ENCODE assay signal across 8 mouse cellular contexts in the genomic region with DNA sequence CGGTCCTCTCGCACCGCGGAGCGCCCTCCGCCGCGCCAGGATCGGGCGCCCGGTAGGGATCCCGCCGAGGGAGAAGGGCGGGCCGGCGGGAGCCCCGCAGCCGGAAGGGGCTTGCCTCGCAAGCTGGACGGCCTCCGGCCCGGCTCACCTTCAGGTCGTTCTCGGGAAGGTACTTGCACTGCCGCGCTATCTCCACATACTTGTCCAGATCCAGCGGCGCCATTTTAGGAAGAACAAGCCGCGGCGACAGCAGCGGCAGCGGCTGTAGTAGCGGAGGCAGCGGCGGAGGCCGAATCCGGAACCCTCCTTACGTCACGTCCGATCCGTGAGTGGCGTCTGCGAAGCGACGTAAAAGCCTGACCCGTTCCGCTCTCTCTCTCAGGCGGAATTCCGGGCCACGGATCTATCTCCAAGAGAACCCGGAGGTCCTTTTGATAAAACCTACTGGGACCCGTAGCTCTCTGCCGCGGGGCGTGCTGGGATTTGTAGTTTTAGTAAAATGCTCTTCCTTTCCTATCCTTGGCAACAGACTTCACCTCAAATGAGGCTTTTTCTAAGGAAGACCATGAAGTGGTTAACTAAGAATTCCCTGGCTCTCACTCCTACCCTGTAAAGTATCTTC. TPM values are rescaled to one million over a fixed set of nuclear protein-coding genes. Genes with fewer than 3 reads are reported as not detected.
DNase-seq lines count a peak whose midpoint lies in the region; ATAC-seq lines count a peak whose summit lies in the region.

A gene (minus strand): TSS at position 433 of the 622 bp plus-strand sequence.

- H3K4me2 ChIP-seq in heart, embryonic 13.5 days = peak within 1 kb of the TSS; percentile 86
- peak within 1 kb of the TSS; percentile 72 for H3K4me2 ChIP-seq in liver, embryonic 12.5 days
- peak within 1 kb of the TSS; percentile 53 for H3K4me2 ChIP-seq in stomach, embryonic 15.5 days

- H3K9ac ChIP-seq in heart, embryonic 13.5 days = peak within 1 kb of the TSS; percentile 94
- H3K9ac ChIP-seq in liver, embryonic 12.5 days = peak within 1 kb of the TSS; percentile 87
- peak within 1 kb of the TSS; percentile 93 for H3K9ac ChIP-seq in stomach, embryonic 15.5 days

- no peaks in the 10 kb centered on the region for H3K27me3 ChIP-seq in heart, embryonic 13.5 days (replicated peaks)
- no peaks in the 10 kb centered on the region for H3K27me3 ChIP-seq in liver, embryonic 12.5 days (replicated peaks)
- H3K27me3 ChIP-seq in stomach, embryonic 15.5 days (replicated peaks) = no peaks in the 10 kb centered on the region

- DNase-seq in CD4-positive, CD25-positive, alpha-beta regulatory T cell, adult 2 months (ENCODE audit: low read depth, low spot score) = peak; percentile 97
- DNase-seq in fat pad, adult 2 months (ENCODE audit: extremely low read depth, low read depth, low spot score) = peak; percentile 89
- DNase-seq in kidney, postnatal 10 days = peak; percentile 96
- peak; percentile 84 to 90 for DNase-seq in natural killer cell, adult 2 months (ENCODE audit: low spot score in 2 of 2)

- H3K4me1 ChIP-seq in brown adipose tissue, adult 24 weeks (ENCODE audit: control insufficient read depth, insufficient read depth, insufficient read length, low read length) = peaks cover 4% of the 10 kb centered on the region
- H3K4me1 ChIP-seq in heart, embryonic 13.5 days = peaks cover 26% of the 10 kb centered on the region
- peaks cover 40% of the 10 kb centered on the region for H3K4me1 ChIP-seq in liver, embryonic 12.5 days
- peaks cover 10% of the 10 kb centered on the region; the same call in 1 of the 2 replicates for H3K4me1 ChIP-seq in stomach, embryonic 15.5 days

- H3K36me3 ChIP-seq in heart, embryonic 13.5 days = no peaks in the 10 kb centered on the region
- H3K36me3 ChIP-seq in liver, embryonic 12.5 days = no peaks in the 10 kb centered on the region
- no peaks in the 10 kb centered on the region for H3K36me3 ChIP-seq in stomach, embryonic 15.5 days

- no peaks in the 10 kb centered on the region for H3K9me3 ChIP-seq in heart, embryonic 13.5 days
- no peaks in the 10 kb centered on the region for H3K9me3 ChIP-seq in liver, embryonic 12.5 days (replicated peaks)
- H3K9me3 ChIP-seq in stomach, embryonic 15.5 days = no peaks in the 10 kb centered on the region

- peak within 1 kb of the TSS; percentile 96 for H3K27ac ChIP-seq in brown adipose tissue, adult 24 weeks (replicated peaks; ENCODE audit: low read depth, low read length)
- peak within 1 kb of the TSS; percentile 97 for H3K27ac ChIP-seq in heart, embryonic 13.5 days (replicated peaks)
- peak within 1 kb of the TSS; percentile 95 for H3K27ac ChIP-seq in liver, embryonic 12.5 days
- peak within 1 kb of the TSS; percentile 97 for H3K27ac ChIP-seq in stomach, embryonic 15.5 days

- peak within 1 kb of the TSS; percentile 94 for H3K4me3 ChIP-seq in brown adipose tissue, adult 24 weeks (ENCODE audit: insufficient read depth, low read depth, low read length)
- H3K4me3 ChIP-seq in heart, embryonic 13.5 days = peak within 1 kb of the TSS; percentile 92
- H3K4me3 ChIP-seq in liver, embryonic 12.5 days = peak within 1 kb of the TSS; percentile 85
- peak within 1 kb of the TSS; percentile 88 for H3K4me3 ChIP-seq in stomach, embryonic 15.5 days (replicated peaks)

- WGBS in heart, embryonic 13.5 days = under 1% methylated on average over 48 of the region's 56 CpGs
- WGBS in liver, embryonic 12.5 days (ENCODE audit: insufficient replicate concordance) = 2% methylated on average over 56 of the region's 56 CpGs
- WGBS in stomach, embryonic 15.5 days = under 1% methylated on average over 56 of the region's 56 CpGs

- peak; percentile 97 for ATAC-seq in heart, embryonic 13.5 days (ENCODE audit: extremely low read depth, insufficient number of reproducible peaks, low FRiP score, low TSS enrichment)
- ATAC-seq in liver, embryonic 12.5 days = peak; percentile 94
- peak; percentile 99 for ATAC-seq in stomach, embryonic 15.5 days (ENCODE audit: insufficient read depth, low FRiP score, low read depth)

RNA-seq across cellular contexts. Expression of the gene that starts here (rescaled TPM):
- polyA plus RNA-seq in brown adipose tissue, adult 24 weeks (2012; ENCODE audit: insufficient read depth, insufficient read length, missing spikeins) = 82.1 and 108 TPM in 2 replicates
- 44.4 and 46.2 TPM in 2 replicates for polyA plus RNA-seq in heart, embryonic 13.5 days (2015; fragmentation: Nextera tagmentation; extraction: Ambion mirVana)
- polyA plus RNA-seq in liver, embryonic 12.5 days (2016; fragmentation: Nextera tagmentation; extraction: Ambion mirVana) = 61.2 and 63.4 TPM in 2 replicates
- 71.2 and 73.8 TPM in 2 replicates for polyA plus RNA-seq in stomach, embryonic 15.5 days (2015; fragmentation: Nextera tagmentation; extraction: Ambion mirVana)

Comparison
In these comparisons a context has a peak if more than half of its experiments do, and no peak if none do; other contexts are left out.
1. Peak in every context shown above with its lines: DNase-seq, ATAC-seq, H3K4me3 ChIP-seq and H3K27ac ChIP-seq.